Mouse (Mus musculus) E14TG2a.4 (cell line): ENCODE measurements around the gene Cox19.

Experiments
- CTCF ChIP-seq: conservative IDR thresholded peaks from 2 replicates; pipeline ENCODE4 v1.5.1; 2014; ENCODE audit warnings: low read length
- NANOG ChIP-seq: IDR thresholded peaks from 2 replicates; pipeline ENCODE4 v1.6.1; 2014; ENCODE audit warnings: borderline replicate concordance, low read length, mixed read lengths
- POU5F1 ChIP-seq: IDR thresholded peaks from 2 replicates; pipeline ENCODE4 v1.6.1; 2014; ENCODE audit warnings: low read length, borderline replicate concordance

GRCm38 (mm10) chr5:139368638-139369320 lies 17.6 kb upstream of the Cox19 start:
- TF ChIP-seq CTCF (no peak), NANOG (no peak), POU5F1 (no peak)
